Mouse (Mus musculus): ENCODE data around the gene Tbxa2r. TPM values are rescaled to one million over a fixed set of nuclear protein-coding genes. Genes with fewer than 3 reads are reported as not detected.
A peak's percentile ranks its signal among the peaks of the same experiment; 100 is the strongest.

Tbxa2r gene
- total and polyA plus RNA-seq, 3 experiments = 0.12 to 0.30 (median 0.13) TPM

DNA sequence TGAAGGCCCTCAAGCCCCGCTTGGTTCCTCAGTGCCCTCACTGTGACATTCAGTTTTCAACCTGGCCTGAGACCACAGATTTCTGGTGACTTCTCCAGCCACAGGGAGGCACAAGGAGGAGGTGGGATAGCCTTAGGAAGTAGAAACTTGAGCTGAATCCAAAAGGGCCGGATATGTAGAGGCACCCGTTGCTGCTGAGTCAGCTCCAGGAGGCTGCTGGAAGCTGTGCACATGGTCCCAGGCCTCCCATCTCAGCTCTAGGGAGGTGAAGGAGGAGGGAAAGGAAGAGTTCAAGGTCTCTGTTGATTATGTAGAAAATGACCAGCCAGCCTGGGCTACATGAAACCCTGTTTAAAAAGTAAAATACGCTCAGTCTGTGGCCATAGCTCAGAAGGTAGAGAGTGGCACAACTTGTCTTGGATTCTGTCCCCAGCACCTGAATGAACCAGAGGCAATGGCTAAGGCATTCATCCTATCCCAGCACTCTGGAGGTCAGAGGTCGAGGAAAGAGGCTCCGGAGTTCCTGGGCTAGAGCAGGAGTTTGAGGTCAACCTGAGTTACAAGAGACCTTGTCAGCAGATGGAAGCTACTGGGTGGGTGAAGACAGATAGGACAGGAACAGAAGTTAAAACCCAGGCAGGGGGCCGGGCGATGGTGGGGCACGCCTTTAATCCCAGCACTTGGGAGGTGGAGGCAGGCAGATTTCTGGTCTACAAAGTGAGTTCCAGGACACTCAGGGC lies 26.4 kb downstream of the Tbxa2r start:
- Histone ChIP-seq H3K4me1 (ENCODE audit: control insufficient read depth in 1 of 2, insufficient read depth in 2 of 2) (peaks cover 19 to 61% of the 10 kb centered on the region in 2 experiments), H3K4me2 (ENCODE audit: insufficient read depth, low read depth, poor library complexity, severe bottlenecking) (no peak overlapping the region), H3K27ac (ENCODE audit: insufficient read depth, low read depth) (no peak overlapping the region), H3K79me2 (replicated peaks; ENCODE audit: control insufficient read depth, extremely low read depth, insufficient read depth, poor library complexity, severe bottlenecking) (no peaks in the 10 kb centered on the region; the same call in 1 of the 2 replicates), H3K27me3 (replicated peaks) (no peaks in the 10 kb centered on the region), H3K9me3 (replicated peaks; ENCODE audit: low read length) (no peaks in the 10 kb centered on the region), H3K36me3 (replicated peaks in 1 of 2; ENCODE audit: control insufficient read depth in 1 of 2, insufficient read depth in 1 of 2, low read length in 1 of 2) (peaks cover 2 to 7% of the 10 kb centered on the region in 2 experiments), H3K4me3 (replicated peaks in 1 of 3; ENCODE audit: low read depth in 2 of 3, low read length in 2 of 3, poor library complexity in 1 of 3) (no peak overlapping the region), H3K9ac (ENCODE audit: insufficient read depth, low read depth) (no peak overlapping the region)
- no peak for DNase-seq (ENCODE audit: extremely low read depth)
- dilution Hi-C loops (cut with MboI; ENCODE audit: extremely low pct_ligation_motif_present, extremely low pct_unique_long_range_greater_than_20kb, low sequenced_read_pairs) = no loop called here
- in situ Hi-C loops (cut with MboI; ENCODE audit: low pct_ligation_motif_present, low pct_unique_long_range_greater_than_20kb, low sequenced_read_pairs) = loop anchor here (10.0 kb wide), 1 partner anchor 160 kb away; no protein-coding TSS in a partner anchor
- no peak for TF ChIP-seq E2F4 (IDR thresholded peaks at IDR 0.05; ENCODE audit: insufficient replicate concordance, low read depth, low read length)
- TF ChIP-seq ZMIZ1 (IDR thresholded peaks at IDR 0.05; ENCODE audit: low read depth, low read length) = no peak
- TF ChIP-seq CTCF (conservative IDR thresholded peaks at IDR 0.05 in 1 of 2, IDR thresholded peaks at IDR 0.05 in 1 of 2; ENCODE audit: low read depth in 2 of 2, low read length in 2 of 2) = no peak
- no peak for TF ChIP-seq TBP (conservative IDR thresholded peaks at IDR 0.05; ENCODE audit: low read depth, low read length)

DNA sequence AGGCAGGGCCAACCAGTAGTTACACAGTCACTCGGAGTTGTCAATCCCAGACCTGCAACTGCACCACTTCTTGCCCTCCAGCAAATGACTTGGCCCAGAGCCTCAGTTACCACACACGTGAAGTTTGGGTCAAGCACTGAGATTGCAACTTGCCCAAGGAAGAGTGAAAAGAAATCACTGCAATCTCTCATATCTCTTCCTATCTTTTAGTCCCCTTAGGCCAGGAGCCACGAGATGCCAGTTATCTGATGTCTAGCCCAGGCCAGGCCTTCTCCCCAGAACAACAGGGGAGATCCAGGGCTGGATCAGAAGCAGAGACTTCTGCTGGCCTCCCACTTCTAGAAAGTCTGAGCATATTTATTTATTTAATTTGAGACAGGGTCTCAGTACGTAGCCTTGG lies 27.0 kb downstream of the Tbxa2r start:
- Histone ChIP-seq H3K4me1 (ENCODE audit: control insufficient read depth in 1 of 2, insufficient read depth in 2 of 2) (peaks cover 22 to 65% of the 10 kb centered on the region in 2 experiments), H3K4me3 (replicated peaks in 1 of 3; ENCODE audit: low read depth in 2 of 3, low read length in 2 of 3, poor library complexity in 1 of 3) (no peak overlapping the region), H3K36me3 (replicated peaks in 1 of 2; ENCODE audit: control insufficient read depth in 1 of 2, insufficient read depth in 1 of 2, low read length in 1 of 2) (peaks cover 4 to 12% of the 10 kb centered on the region in 2 experiments), H3K4me2 (ENCODE audit: insufficient read depth, low read depth, poor library complexity, severe bottlenecking) (no peak overlapping the region), H3K79me2 (replicated peaks; ENCODE audit: control insufficient read depth, extremely low read depth, insufficient read depth, poor library complexity, severe bottlenecking) (no peaks in the 10 kb centered on the region; the same call in 1 of the 2 replicates), H3K27ac (ENCODE audit: insufficient read depth, low read depth) (no peak overlapping the region), H3K27me3 (replicated peaks) (no peaks in the 10 kb centered on the region), H3K9me3 (replicated peaks; ENCODE audit: low read length) (no peaks in the 10 kb centered on the region), H3K9ac (ENCODE audit: insufficient read depth, low read depth) (no peak overlapping the region)
- DNase-seq (ENCODE audit: extremely low read depth) = no peak
- in situ Hi-C loops (cut with MboI; ENCODE audit: low pct_ligation_motif_present, low pct_unique_long_range_greater_than_20kb, low sequenced_read_pairs) = loop anchor here (10.0 kb wide), 1 partner anchor 161 kb away; no protein-coding TSS in a partner anchor
- TF ChIP-seq RAD21 (IDR thresholded peaks at IDR 0.05; ENCODE audit: low read depth, low read length) (no peak), ZC3H11A (IDR thresholded peaks at IDR 0.05; ENCODE audit: low read depth, low read length) (no peak), MYC (IDR thresholded peaks at IDR 0.05; ENCODE audit: low read depth, low read length) (no peak), USF1 (IDR thresholded peaks at IDR 0.05; ENCODE audit: low read depth, low read length) (no peak)
- dilution Hi-C loops (cut with MboI; ENCODE audit: extremely low pct_ligation_motif_present, extremely low pct_unique_long_range_greater_than_20kb, low sequenced_read_pairs) = no loop called here

DNA sequence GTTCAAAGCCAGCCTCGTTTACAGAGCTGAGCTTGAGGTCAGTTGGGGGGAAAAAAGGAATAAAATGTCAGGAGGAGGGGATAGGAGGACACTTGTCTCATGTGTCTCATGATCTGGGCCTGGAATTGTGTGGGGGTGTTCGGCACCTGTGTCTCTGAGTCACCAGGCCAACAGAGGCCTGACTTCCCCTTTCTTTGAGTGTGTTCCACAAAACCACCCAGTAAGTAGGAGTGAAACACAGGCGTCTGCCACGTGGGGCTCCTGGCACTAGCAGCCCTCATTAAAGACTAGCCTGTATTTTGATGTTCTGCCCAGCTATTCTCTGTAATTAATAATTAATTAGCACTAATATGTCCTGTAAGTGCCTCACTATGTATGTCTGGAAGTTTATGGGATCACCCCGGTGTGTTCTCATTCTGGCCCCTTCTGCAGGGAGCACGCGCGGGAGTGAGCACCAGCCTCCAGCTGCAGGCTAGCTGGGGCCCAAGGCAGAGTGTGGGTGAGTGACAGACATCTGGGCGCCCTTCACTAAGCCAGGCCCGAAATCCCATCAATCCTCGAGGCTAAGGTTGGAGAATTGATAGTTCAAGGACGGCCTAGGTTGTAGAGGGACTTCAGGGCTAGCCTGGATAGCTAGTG lies 27.9 kb downstream of the Tbxa2r start:
- H3K36me3 ChIP-seq (replicated peaks in 1 of 2; ENCODE audit: control insufficient read depth in 1 of 2, insufficient read depth in 1 of 2, low read length in 1 of 2) = peaks cover 7 to 21% of the 10 kb centered on the region in 2 experiments
- in situ Hi-C loops (cut with MboI; ENCODE audit: low pct_ligation_motif_present, low pct_unique_long_range_greater_than_20kb, low sequenced_read_pairs) (loop anchor here (10.0 kb wide), 1 partner anchor 162 kb away; no protein-coding TSS in a partner anchor), dilution Hi-C loops (cut with MboI; ENCODE audit: extremely low pct_ligation_motif_present, extremely low pct_unique_long_range_greater_than_20kb, low sequenced_read_pairs) (no loop called here)
- no peaks in the 10 kb centered on the region for H3K27me3 ChIP-seq (replicated peaks)
- DNase-seq (ENCODE audit: extremely low read depth) = peak; percentile 86
- peak overlapping the region; percentile 27 to 92 (median 37) for H3K4me3 ChIP-seq (replicated peaks in 1 of 3; ENCODE audit: low read depth in 2 of 3, low read length in 2 of 3, poor library complexity in 1 of 3)
- no peaks in the 10 kb centered on the region; the same call in 1 of the 2 replicates for H3K79me2 ChIP-seq (replicated peaks; ENCODE audit: control insufficient read depth, extremely low read depth, insufficient read depth, poor library complexity, severe bottlenecking)
- H3K4me2 ChIP-seq (ENCODE audit: insufficient read depth, low read depth, poor library complexity, severe bottlenecking) = peak overlapping the region; percentile 58
- H3K27ac ChIP-seq (ENCODE audit: insufficient read depth, low read depth) = peak overlapping the region; percentile 43
- no peaks in the 10 kb centered on the region for H3K9me3 ChIP-seq (replicated peaks; ENCODE audit: low read length)
- H3K9ac ChIP-seq (ENCODE audit: insufficient read depth, low read depth) = peak overlapping the region; percentile 41
- peaks cover 22 to 67% of the 10 kb centered on the region in 2 experiments for H3K4me1 ChIP-seq (ENCODE audit: control insufficient read depth in 1 of 2, insufficient read depth in 2 of 2)
- peak; percentile 97 for TF ChIP-seq MYC (IDR thresholded peaks at IDR 0.05; ENCODE audit: low read depth, low read length)
- TF ChIP-seq HCFC1 (IDR thresholded peaks at IDR 0.05; ENCODE audit: low read depth, low read length) = no peak
- no peak for TF ChIP-seq KAT2A (IDR thresholded peaks at IDR 0.05; ENCODE audit: insufficient replicate concordance, low read length)
- no peak for TF ChIP-seq NELFE (IDR thresholded peaks at IDR 0.05; ENCODE audit: low read depth, low read length)
- 0 out of 2 replicates have a peak, but pooled peaks have one; percentile 11 for TF ChIP-seq USF1 (IDR thresholded peaks at IDR 0.05; ENCODE audit: low read depth, low read length)
- no peak for TF ChIP-seq RCOR1 (conservative IDR thresholded peaks at IDR 0.05; ENCODE audit: low read depth, low read length)
- TF ChIP-seq EP300 (IDR thresholded peaks at IDR 0.05; ENCODE audit: low read length) = no peak
- TF ChIP-seq GABPA (IDR thresholded peaks at IDR 0.05; ENCODE audit: insufficient replicate concordance, low read depth, low read length) = no peak
- 0 out of 2 replicates have a peak, but pooled peaks have one; percentile 18 for TF ChIP-seq USF2 (conservative IDR thresholded peaks at IDR 0.05; ENCODE audit: low read depth, low read length)
- no peak for TF ChIP-seq ELF1 (IDR thresholded peaks at IDR 0.05; ENCODE audit: low read depth, low read length)
- peak; percentile 82 for TF ChIP-seq BHLHE40 (IDR thresholded peaks at IDR 0.05; ENCODE audit: low read depth, low read length)
- TF ChIP-seq ZC3H11A (IDR thresholded peaks at IDR 0.05; ENCODE audit: low read depth, low read length) = no peak
- peak; percentile 59; the same call in 1 of the 2 replicates for TF ChIP-seq TCF12 (IDR thresholded peaks at IDR 0.05; ENCODE audit: low read depth, low read length)
- peak; percentile 46; the same call in 1 of the 2 replicates for TF ChIP-seq POLR2A (IDR thresholded peaks at IDR 0.05; ENCODE audit: low read depth, low read length)
- peak; percentile 81; the same call in 1 of the 2 replicates for TF ChIP-seq MXI1 (IDR thresholded peaks at IDR 0.05; ENCODE audit: low read depth, low read length)
- TF ChIP-seq NRF1 (IDR thresholded peaks at IDR 0.05; ENCODE audit: low read depth, low read length) = peak; percentile 67
- TF ChIP-seq SIN3A (IDR thresholded peaks at IDR 0.05; ENCODE audit: low read length) = peak; percentile 53; the same call in 1 of the 2 replicates
